ENCODE assay signal across 24 mouse cellular contexts in the genomic region with DNA sequence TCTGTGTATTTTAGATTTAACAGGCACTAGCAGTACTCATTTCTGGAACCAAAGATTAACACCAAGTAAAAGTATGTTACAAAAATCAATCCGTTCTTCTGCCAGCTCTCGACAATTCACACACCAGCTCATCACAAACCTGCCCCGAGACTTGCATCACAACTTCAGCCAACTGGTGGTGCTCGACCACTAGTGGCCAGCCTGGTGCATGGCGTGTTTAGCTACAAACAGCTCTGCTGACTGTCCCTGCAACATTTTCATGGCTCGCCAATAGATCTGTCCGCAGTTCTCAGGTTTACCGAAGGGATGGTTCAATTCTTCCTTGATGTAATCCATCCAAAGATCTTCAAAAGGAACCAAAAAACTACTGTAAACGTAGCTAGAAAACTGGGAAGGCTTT. TPM values are rescaled to one million over a fixed set of nuclear protein-coding genes. Genes with fewer than 3 reads are reported as not detected.
DNase-seq lines count a peak whose midpoint lies in the region; ATAC-seq and TF ChIP-seq lines count a peak whose summit lies in the region.
"Had no signal": no experiment of that assay in that cellular context is flagged by ENCODE, and none has a peak within 500 bp of the region (broad histone marks: within the 10 kb centered on the region; RNA-seq: fewer than 3 reads in every experiment).

No protein-coding gene starts in this region.

- no peak overlapping the region for H3K4me3 ChIP-seq in forebrain, postnatal 0 days (ENCODE audit: low read depth, low read length)
- H3K4me3 ChIP-seq in forebrain, embryonic 14.5 days (ENCODE audit: low read depth, low read length), result no peak overlapping the region
- no peak overlapping the region for H3K4me3 ChIP-seq in liver, postnatal 0 days (ENCODE audit: low read depth, low read length)
- H3K4me3 ChIP-seq in liver, embryonic 11.5 days (ENCODE audit: low read depth, low read length), result no peak overlapping the region
- no peak overlapping the region for H3K4me3 ChIP-seq in embryonic fibroblast, embryonic 13.5 days (ENCODE audit: insufficient read depth, low read length)
- H3K4me3 ChIP-seq in left cerebral cortex, adult 2 months, result no peak overlapping the region
- H3K4me3 ChIP-seq: gastrocnemius, adult 2 months; hindbrain, embryonic 13.5 days; limb, embryonic 13.5 days; liver, embryonic 15.5 days; midbrain, embryonic 10.5 days; neural tube, embryonic 15.5 days; stomach, embryonic 15.5 days had no signal

- 0 out of 2 replicates have a peak, but pooled peaks have one; percentile 12 for TF ChIP-seq CTCF in forebrain, postnatal 0 days (IDR thresholded peaks at IDR 0.05; ENCODE audit: low read depth)
- 0 out of 2 replicates have a peak, but pooled peaks have one; percentile 4 for TF ChIP-seq CTCF in liver, postnatal 0 days (IDR thresholded peaks at IDR 0.05; ENCODE audit: low read depth)
- 0 out of 2 replicates have a peak, but pooled peaks have one; percentile 32 for TF ChIP-seq CTCF in embryonic fibroblast, embryonic 13.5 days (IDR thresholded peaks at IDR 0.05; ENCODE audit: borderline replicate concordance, insufficient read depth, low read length)
- no peak; the same call in 1 of the 2 replicates for TF ChIP-seq CTCF in left cerebral cortex, adult 2 months (IDR thresholded peaks at IDR 0.05)

- no peak overlapping the region for H3K9ac ChIP-seq in forebrain, postnatal 0 days
- H3K9ac ChIP-seq in forebrain, embryonic 14.5 days (ENCODE audit: low read length), result no peak overlapping the region
- H3K9ac ChIP-seq in liver, postnatal 0 days (replicated peaks), result no peak overlapping the region
- H3K9ac ChIP-seq in liver, embryonic 11.5 days (ENCODE audit: low read depth, low read length), result no peak overlapping the region
- H3K9ac ChIP-seq: hindbrain, embryonic 13.5 days; limb, embryonic 13.5 days; liver, embryonic 15.5 days; neural tube, embryonic 15.5 days; stomach, embryonic 15.5 days had no signal

- TF ChIP-seq POLR2A in embryonic fibroblast, embryonic 13.5 days (IDR thresholded peaks at IDR 0.05; ENCODE audit: low read depth, low read length), result no peak

- no peaks in the 10 kb centered on the region for H3K27me3 ChIP-seq in forebrain, postnatal 0 days (ENCODE audit: insufficient read depth, low read length)
- no peaks in the 10 kb centered on the region for H3K27me3 ChIP-seq in forebrain, embryonic 14.5 days (replicated peaks; ENCODE audit: control insufficient read depth, insufficient read depth, low read length)
- no peaks in the 10 kb centered on the region for H3K27me3 ChIP-seq in liver, postnatal 0 days (ENCODE audit: insufficient read depth, low read length)
- H3K27me3 ChIP-seq in liver, embryonic 11.5 days (replicated peaks; ENCODE audit: control insufficient read depth, insufficient read depth, low read length), result no peaks in the 10 kb centered on the region
- H3K27me3 ChIP-seq: hindbrain, embryonic 13.5 days; limb, embryonic 13.5 days; liver, embryonic 15.5 days; neural tube, embryonic 15.5 days; stomach, embryonic 15.5 days had no signal

- no peak for TF ChIP-seq EP300 in liver, postnatal 0 days (IDR thresholded peaks at IDR 0.05; ENCODE audit: low read depth)

- intact Hi-C loops in left cerebral cortex, adult 2 months (cut with DNase I), result no loop called here

- DNase-seq in forebrain, postnatal 0 days, result no peak
- no peak for DNase-seq in forebrain, embryonic 14.5 days (ENCODE audit: low spot score)
- DNase-seq in liver, postnatal 0 days, result no peak
- no peak for DNase-seq in liver, embryonic 11.5 days (ENCODE audit: low spot score)
- DNase-seq in ES-CJ7 (ENCODE audit: low read depth, low spot score), result peak; percentile 44
- no peak for DNase-seq in yolk sac, embryonic 10.5 days (ENCODE audit: low spot score)
- no peak for DNase-seq in left cerebral cortex, adult 2 months (ENCODE audit: extremely low spot score in 1 of 2, low spot score in 2 of 2)
- DNase-seq: adrenal gland, postnatal 14 days; cerebellum, adult 9-10 months; gastrocnemius, adult 2 months; kidney, adult 9 months; kidney, postnatal 25 days; lung, postnatal 10 days; right cerebral cortex, adult 18-20 months; thymus, adult 18-20 months; thymus, postnatal 36 days had no signal

- WGBS in forebrain, postnatal 0 days, result 87% methylated on average over 9 of the region's 9 CpGs
- 85% methylated on average over 9 of the region's 9 CpGs for WGBS in forebrain, embryonic 14.5 days
- WGBS in liver, postnatal 0 days (ENCODE audit: insufficient replicate concordance), result 80% methylated on average over 9 of the region's 9 CpGs
- WGBS in liver, embryonic 11.5 days, result 88% methylated on average over 9 of the region's 9 CpGs

- H3K36me3 ChIP-seq in forebrain, postnatal 0 days (ENCODE audit: insufficient read depth), result peaks cover 51% of the 10 kb centered on the region
- peaks cover 73% of the 10 kb centered on the region for H3K36me3 ChIP-seq in forebrain, embryonic 14.5 days (ENCODE audit: control insufficient read depth, insufficient read depth, low read length)
- H3K36me3 ChIP-seq in liver, postnatal 0 days (replicated peaks; ENCODE audit: insufficient read depth, low read length), result peaks cover 34% of the 10 kb centered on the region
- H3K36me3 ChIP-seq in liver, embryonic 11.5 days (ENCODE audit: control insufficient read depth, insufficient read depth, low read length), result peaks cover 32% of the 10 kb centered on the region

- no peaks in the 10 kb centered on the region for H3K9me3 ChIP-seq in forebrain, postnatal 0 days (ENCODE audit: low read length)
- H3K9me3 ChIP-seq in forebrain, embryonic 14.5 days (replicated peaks; ENCODE audit: control insufficient read depth, low read length), result no peaks in the 10 kb centered on the region
- H3K9me3 ChIP-seq in liver, postnatal 0 days (ENCODE audit: low read length), result no peaks in the 10 kb centered on the region
- H3K9me3 ChIP-seq in liver, embryonic 11.5 days (ENCODE audit: control insufficient read depth, low read length), result no peaks in the 10 kb centered on the region
- H3K9me3 ChIP-seq: hindbrain, embryonic 13.5 days; limb, embryonic 13.5 days; liver, embryonic 15.5 days; midbrain, embryonic 10.5 days; neural tube, embryonic 15.5 days; stomach, embryonic 15.5 days had no signal

- H3K4me1 ChIP-seq in forebrain, postnatal 0 days (ENCODE audit: insufficient read depth), result no peaks in the 10 kb centered on the region
- H3K4me1 ChIP-seq in forebrain, embryonic 14.5 days (ENCODE audit: control insufficient read depth, insufficient read depth, low read length), result no peaks in the 10 kb centered on the region
- H3K4me1 ChIP-seq in liver, postnatal 0 days (ENCODE audit: insufficient read depth), result no peaks in the 10 kb centered on the region
- H3K4me1 ChIP-seq in liver, embryonic 11.5 days (replicated peaks; ENCODE audit: control insufficient read depth, insufficient read depth, low read length), result no peaks in the 10 kb centered on the region
- no peaks in the 10 kb centered on the region for H3K4me1 ChIP-seq in embryonic fibroblast, embryonic 13.5 days (ENCODE audit: control insufficient read depth, insufficient read depth, low read length)
- H3K4me1 ChIP-seq: hindbrain, embryonic 13.5 days; limb, embryonic 13.5 days; liver, embryonic 15.5 days; midbrain, embryonic 10.5 days; neural tube, embryonic 15.5 days; stomach, embryonic 15.5 days had no signal

- ATAC-seq in forebrain, postnatal 0 days, result no peak
- ATAC-seq in forebrain, embryonic 14.5 days, result no peak
- ATAC-seq in liver, postnatal 0 days, result no peak
- no peak for ATAC-seq in liver, embryonic 11.5 days (replicated peaks; ENCODE audit: low FRiP score)
- ATAC-seq: inflammation-experienced regulatory T-cells, adult 6 months had no signal

- no peak overlapping the region for H3K27ac ChIP-seq in forebrain, postnatal 0 days (ENCODE audit: low read depth, low read length)
- H3K27ac ChIP-seq in forebrain, embryonic 14.5 days (ENCODE audit: low read depth, low read length), result no peak overlapping the region
- no peak overlapping the region for H3K27ac ChIP-seq in liver, postnatal 0 days (ENCODE audit: low read depth)
- H3K27ac ChIP-seq in liver, embryonic 11.5 days (ENCODE audit: low read depth, low read length), result no peak overlapping the region
- H3K27ac ChIP-seq in embryonic fibroblast, embryonic 13.5 days (ENCODE audit: insufficient read depth, low read length), result no peak overlapping the region
- H3K27ac ChIP-seq in left cerebral cortex, adult 2 months, result no peak overlapping the region
- H3K27ac ChIP-seq: gastrocnemius, adult 2 months; hindbrain, embryonic 13.5 days; limb, embryonic 13.5 days; liver, embryonic 15.5 days; midbrain, embryonic 10.5 days; neural tube, embryonic 15.5 days; stomach, embryonic 15.5 days had no signal

- no peak overlapping the region for H3K4me2 ChIP-seq in forebrain, postnatal 0 days (ENCODE audit: low read depth)
- H3K4me2 ChIP-seq in forebrain, embryonic 14.5 days (ENCODE audit: low read length), result no peak overlapping the region
- H3K4me2 ChIP-seq in liver, postnatal 0 days (ENCODE audit: low read depth, low read length), result no peak overlapping the region
- H3K4me2 ChIP-seq in liver, embryonic 11.5 days, result no peak overlapping the region
- H3K4me2 ChIP-seq: hindbrain, embryonic 13.5 days; limb, embryonic 13.5 days; liver, embryonic 15.5 days; neural tube, embryonic 15.5 days; stomach, embryonic 15.5 days had no signal

RNA-seq across cellular contexts. Expression of a gene that starts 26.4 kb away (rescaled TPM):
- total RNA-seq in forebrain, postnatal 0 days (2014; rRNA removed), result 30.7 and 37.5 TPM in 2 replicates
- polyA plus RNA-seq in forebrain, postnatal 0 days (2015; fragmentation: Nextera tagmentation; extraction: Ambion mirVana), result 18.5 and 29.4 TPM in 2 replicates
- 52.1 and 54.2 TPM in 2 replicates for polyA plus RNA-seq in forebrain, embryonic 14.5 days (2014; fragmentation: Nextera tagmentation; extraction: Ambion mirVana)
- polyA plus RNA-seq in liver, postnatal 0 days (2015; fragmentation: Nextera tagmentation; extraction: Ambion mirVana), result 15.1 and 15.9 TPM in 2 replicates
- polyA plus RNA-seq in liver, embryonic 11.5 days (2014; fragmentation: Nextera tagmentation; extraction: Ambion mirVana), result 75.6 and 77.5 TPM in 2 replicates
- polyA plus RNA-seq in embryonic fibroblast, embryonic 13.5 days (2011; ENCODE audit: insufficient read length, low read depth, missing spikeins), result 34.9 and 38.4 TPM in 2 replicates
- 10 to 100 TPM; 23.2 to 28.3 TPM for total RNA-seq in left cerebral cortex, adult 2 months (2021)

RNA-seq across cellular contexts. Expression of a gene that starts 57.1 kb away (rescaled TPM):
- 25.8 and 34.8 TPM in 2 replicates for total RNA-seq in forebrain, postnatal 0 days (2014; rRNA removed)
- 7.3 and 8.1 TPM in 2 replicates for polyA plus RNA-seq in forebrain, postnatal 0 days (2015; fragmentation: Nextera tagmentation; extraction: Ambion mirVana)
- polyA plus RNA-seq in forebrain, embryonic 14.5 days (2014; fragmentation: Nextera tagmentation; extraction: Ambion mirVana), result 19.4 and 23.6 TPM in 2 replicates
- 10.7 and 11.2 TPM in 2 replicates for polyA plus RNA-seq in liver, postnatal 0 days (2015; fragmentation: Nextera tagmentation; extraction: Ambion mirVana)
- polyA plus RNA-seq in liver, embryonic 11.5 days (2014; fragmentation: Nextera tagmentation; extraction: Ambion mirVana), result 29.2 and 30.1 TPM in 2 replicates
- polyA plus RNA-seq in embryonic fibroblast, embryonic 13.5 days (2011; ENCODE audit: insufficient read length, low read depth, missing spikeins), result 50.9 and 63.6 TPM in 2 replicates
- 10 to 100 TPM; 33.4 to 34.0 TPM for total RNA-seq in left cerebral cortex, adult 2 months (2021)
